Mouse (Mus musculus) heart, embryonic 14.5 days (tissue): ENCODE measurements around the gene Nisch. TPM values are rescaled to one million over a fixed set of nuclear protein-coding genes. Genes with fewer than 3 reads are reported as not detected.

ENCODE experiments used
- ATAC-seq: fragments of 200-750 bp; cut with Nextera tagmentation; 2 replicates; pipeline ENCODE4 v1.8.0; 2017; ENCODE audit warnings: low read depth, moderate TSS enrichment; ENCODE audit not compliant: insufficient number of reproducible peaks, insufficient read depth, low FRiP score
- H3K27ac ChIP-seq, 2 experiments: fragments of 200-500 bp in 1 of 2; fragments of 300-500 bp in 1 of 2; sonication (generic) in 1 of 2; replicated peaks in 1 of 2; 2 replicates each; pipeline ENCODE4 v1.5.1; 2012 to 2014; ENCODE audit warnings: low read depth in 2 of 2, low read length in 2 of 2, control low read depth in 1 of 2, mild to moderate bottlenecking in 1 of 2, mixed read lengths in 1 of 2; ENCODE audit not compliant: control insufficient read depth in 1 of 2, insufficient read depth in 1 of 2
- H3K27me3 ChIP-seq: fragments of 300-500 bp; sonication (generic); 2 replicates; pipeline ENCODE4 v1.6.1; 2014; ENCODE audit warnings: mild to moderate bottlenecking, low read length, control low read depth; ENCODE audit not compliant: control insufficient read depth, insufficient read depth
- H3K36me3 ChIP-seq: fragments of 300-500 bp; sonication (generic); 2 replicates; pipeline ENCODE4 v1.6.1; 2014; ENCODE audit warnings: mild to moderate bottlenecking, control low read depth, low read length, mixed read lengths; ENCODE audit not compliant: control insufficient read depth, insufficient read depth
- H3K4me1 ChIP-seq, 2 experiments: fragments of 200-500 bp in 1 of 2; fragments of 300-500 bp in 1 of 2; sonication (generic) in 1 of 2; 2 replicates each; pipeline ENCODE4 v1.6.1; 2012 to 2014; ENCODE audit warnings: low read length in 2 of 2, control low read depth in 1 of 2, mixed read lengths in 1 of 2; ENCODE audit not compliant: control insufficient read depth in 2 of 2, insufficient read depth in 2 of 2
- H3K4me2 ChIP-seq: fragments of 300-500 bp; sonication (generic); 2 replicates; pipeline ENCODE4 v1.6.1; 2014; ENCODE audit warnings: mild to moderate bottlenecking, low read length
- H3K4me3 ChIP-seq, 2 experiments: fragments of 200-500 bp in 1 of 2; fragments of 300-500 bp in 1 of 2; sonication (generic) in 1 of 2; 2 replicates each; pipeline ENCODE4 v1.5.1; 2012 to 2014; ENCODE audit warnings: low read length in 2 of 2, mild to moderate bottlenecking in 2 of 2, control low read depth in 1 of 2, low read depth in 1 of 2, moderate library complexity in 1 of 2; ENCODE audit not compliant: control insufficient read depth in 1 of 2, insufficient read depth in 1 of 2
- H3K9ac ChIP-seq: fragments of 300-500 bp; sonication (generic); 2 replicates; pipeline ENCODE4 v1.6.1; 2014; ENCODE audit warnings: mild to moderate bottlenecking, low read length
- H3K9me3 ChIP-seq: fragments of 300-500 bp; sonication (generic); 2 replicates; pipeline ENCODE4 v1.6.1; 2016; ENCODE audit warnings: low read length, control low read depth; ENCODE audit not compliant: control insufficient read depth
- WGBS: fragments of 180-500 bp; shearing (Covaris S2); extraction: QIAGEN DNeasy Blood & Tissue Kit; methylation state at CpG from one replicate; pipeline ENCODE4 v1.1.7; 2014; 5-methylcytosine and 5-hydroxymethylcytosine counted together
- polyA plus RNA-seq: library from polyadenylated mRNA; unstranded; fragments of >200 nt; fragmentation: Nextera tagmentation; extraction: Ambion mirVana; gene quantifications from 2 replicates; pipeline ENCODE4 v1.2.1, GENCODE M21; 2014

The Nisch gene
- polyA plus RNA-seq, 1 experiment from 2014 or later: 308 TPM

DNA sequence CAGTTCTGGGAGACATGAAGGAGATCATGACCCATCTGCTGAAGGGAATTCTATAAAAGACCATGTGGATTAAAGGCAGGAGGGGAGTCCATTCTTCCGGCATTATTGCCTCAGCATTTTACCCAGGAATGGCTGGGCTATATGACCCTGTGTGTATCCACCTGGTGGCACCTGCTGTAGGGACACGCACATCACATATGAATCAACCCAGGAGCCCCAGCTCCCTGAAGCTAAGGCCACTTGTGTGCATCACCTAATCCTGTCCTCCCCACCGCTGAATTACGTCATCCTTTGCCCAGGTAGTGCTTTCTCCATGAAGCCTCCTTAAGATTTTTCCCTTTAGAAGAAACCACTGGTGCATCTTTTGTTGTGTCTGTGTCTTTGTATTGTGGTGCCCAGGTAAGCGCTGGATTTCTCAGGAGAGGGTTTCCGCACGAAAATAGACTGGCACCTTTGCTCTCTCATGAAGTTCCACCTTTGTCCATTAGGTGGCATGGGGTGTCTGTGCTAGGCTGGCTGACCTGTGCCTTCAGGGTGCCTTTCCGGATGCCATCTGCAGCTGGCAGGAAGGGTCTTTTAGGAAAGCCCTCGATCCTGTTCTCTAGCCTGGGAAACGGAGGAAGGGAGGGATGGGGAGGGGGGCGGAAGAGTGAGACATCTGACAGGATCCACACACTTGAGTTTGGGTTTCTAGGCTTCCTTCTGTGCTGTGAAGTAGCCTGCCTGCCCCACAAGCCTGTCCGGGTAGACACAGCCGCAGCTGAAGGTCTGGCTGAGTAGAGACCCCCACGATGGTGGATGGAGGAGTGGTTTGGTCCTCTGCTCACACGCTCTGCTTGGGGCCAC is 1.4 kb downstream of the Nisch start:
- ATAC-seq: 0 out of 2 replicates have a peak, but pooled peaks have one; percentile 2
- Histone ChIP-seq H3K9ac (peak overlapping the region; percentile 35; the same call in 1 of the 2 replicates), H3K27ac (no peak overlapping the region; a peak in 1 of 4 replicates), H3K4me2 (0 out of 2 replicates have a peak overlapping the region, but pooled peaks have one; percentile 14), H3K4me1 (peaks cover 36 to 44% of the 10 kb centered on the region in 2 experiments), H3K4me3 (no peak overlapping the region), H3K36me3 (peaks cover 26% of the 10 kb centered on the region), H3K27me3 (no peaks in the 10 kb centered on the region), H3K9me3 (no peaks in the 10 kb centered on the region)
- WGBS: 22% methylated on average over 15 of the region's 15 CpGs

DNA sequence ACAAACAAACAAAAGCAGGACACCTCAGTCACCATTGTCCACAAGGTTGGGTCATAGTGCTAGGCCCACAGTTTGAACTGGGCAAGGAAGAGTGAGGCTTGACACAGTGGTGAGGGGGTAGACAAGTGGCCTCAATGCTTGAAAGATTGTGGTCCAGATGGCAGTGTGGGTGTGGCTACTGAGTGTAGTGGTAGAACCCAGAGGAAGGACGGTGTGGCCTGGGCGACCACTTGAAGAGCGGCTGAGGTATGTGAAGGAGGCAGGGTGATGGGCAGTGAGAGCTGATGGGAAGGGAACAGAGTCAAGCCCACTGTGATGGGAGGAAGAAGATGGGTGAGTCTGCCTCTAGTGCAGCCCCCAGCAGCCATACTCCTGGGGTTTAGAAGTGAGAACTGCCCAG is 2.1 kb downstream of the Nisch start:
- H3K4me1 ChIP-seq: peaks cover 36 to 44% of the 10 kb centered on the region in 2 experiments
- no peak overlapping the region for H3K4me2 ChIP-seq
- no peak overlapping the region for H3K4me3 ChIP-seq
- WGBS: 26% methylated on average over 3 of the region's 3 CpGs
- H3K36me3 ChIP-seq: peaks cover 33% of the 10 kb centered on the region
- peak overlapping the region in 1 of 2 experiments; percentile 16; a peak in 2 of 4 replicates for H3K27ac ChIP-seq
- no peaks in the 10 kb centered on the region for H3K27me3 ChIP-seq
- no peak overlapping the region for H3K9ac ChIP-seq
- ATAC-seq: no peak; the same call in 1 of the 2 replicates
- H3K9me3 ChIP-seq: no peaks in the 10 kb centered on the region

DNA sequence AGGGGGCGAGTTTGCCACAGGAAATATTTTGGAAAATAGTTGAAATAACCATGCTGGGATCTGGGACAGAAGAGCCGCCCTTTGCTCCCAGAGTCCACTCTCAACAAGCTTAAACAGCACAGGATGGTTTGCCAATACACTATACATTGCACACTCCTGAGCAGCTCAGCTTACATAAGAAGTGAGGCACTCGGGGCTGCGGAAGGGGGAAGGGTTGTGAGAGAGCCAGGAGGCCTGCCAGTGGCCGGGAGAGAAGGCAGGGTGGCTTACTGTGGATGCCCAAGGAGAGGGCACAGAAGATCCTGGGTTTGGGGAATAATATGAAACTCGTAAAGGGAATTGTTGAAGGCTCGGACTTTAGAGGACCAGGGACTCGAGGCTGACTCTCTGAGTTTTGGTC is 2.9 kb downstream of the Nisch start:
- Histone ChIP-seq H3K27me3 (no peaks in the 10 kb centered on the region), H3K9me3 (no peaks in the 10 kb centered on the region), H3K36me3 (peaks cover 34% of the 10 kb centered on the region), H3K4me1 (peaks cover 36 to 44% of the 10 kb centered on the region in 2 experiments), H3K9ac (peak overlapping the region; percentile 18; the same call in 1 of the 2 replicates), H3K4me2 (no peak overlapping the region), H3K27ac (peak overlapping the region; percentile 59 to 84), H3K4me3 (no peak overlapping the region)
- ATAC-seq: no peak
- 42% methylated on average over 8 of the region's 8 CpGs for WGBS

DNA sequence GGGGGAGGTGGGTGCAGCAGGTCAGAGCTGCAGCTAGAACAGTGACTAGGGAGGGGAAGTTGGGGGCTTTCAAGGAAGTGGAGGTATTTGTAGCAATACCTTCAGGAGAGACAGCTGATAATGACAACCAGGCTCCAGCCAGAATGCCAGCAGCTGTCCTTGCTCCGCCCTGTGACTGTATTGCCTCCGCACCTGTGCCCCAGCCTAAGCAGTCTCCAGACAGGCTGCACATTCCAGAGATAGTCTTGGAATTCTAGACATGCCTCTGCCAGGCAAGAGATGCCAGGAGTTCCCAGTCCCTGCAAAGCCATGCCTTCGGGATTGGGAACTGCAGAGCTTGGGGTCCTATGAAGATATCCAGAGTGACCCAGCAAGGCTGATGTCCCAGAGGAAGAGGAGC is 4.2 kb downstream of the Nisch start:
- H3K4me3 ChIP-seq: no peak overlapping the region
- peak overlapping the region; percentile 93; the same call in 1 of the 2 replicates for H3K4me2 ChIP-seq
- no peaks in the 10 kb centered on the region for H3K9me3 ChIP-seq
- peak overlapping the region; percentile 59 to 84 for H3K27ac ChIP-seq
- no peaks in the 10 kb centered on the region for H3K27me3 ChIP-seq
- peaks cover 34% of the 10 kb centered on the region for H3K36me3 ChIP-seq
- ATAC-seq: no peak
- WGBS: 26% methylated on average over 3 of the region's 3 CpGs
- peaks cover 32 to 43% of the 10 kb centered on the region in 2 experiments for H3K4me1 ChIP-seq
- H3K9ac ChIP-seq: peak overlapping the region; percentile 95

DNA sequence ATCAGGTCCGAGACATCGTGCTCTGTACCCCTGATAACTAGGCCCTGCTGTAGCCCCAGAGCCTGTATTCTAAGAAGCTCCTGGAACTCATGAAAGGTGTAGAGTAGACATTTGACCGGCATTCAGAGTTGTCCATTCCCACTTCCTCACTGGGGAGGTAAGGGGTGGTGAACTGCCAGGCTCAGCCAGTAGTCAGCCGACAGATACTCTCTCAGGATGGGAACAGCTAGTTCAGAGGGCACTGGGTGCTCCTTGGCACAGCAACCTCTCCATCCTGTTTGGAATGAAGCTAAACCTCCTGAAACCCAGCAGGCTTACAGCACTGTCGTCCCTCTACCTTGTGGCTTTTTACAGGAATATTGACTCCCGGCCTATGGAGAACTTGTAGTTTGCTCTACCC is 4.9 kb downstream of the Nisch start:
- Histone ChIP-seq H3K27ac (peak overlapping the region; percentile 59 to 84), H3K9me3 (no peaks in the 10 kb centered on the region), H3K4me2 (peak overlapping the region; percentile 93), H3K9ac (peak overlapping the region; percentile 95), H3K27me3 (no peaks in the 10 kb centered on the region), H3K4me1 (peaks cover 36 to 49% of the 10 kb centered on the region in 2 experiments), H3K36me3 (peaks cover 34% of the 10 kb centered on the region), H3K4me3 (peak overlapping the region; percentile 16 to 91; a peak in 3 of 4 replicates)
- 62% methylated on average over 6 of the region's 6 CpGs for WGBS
- ATAC-seq: no peak

DNA sequence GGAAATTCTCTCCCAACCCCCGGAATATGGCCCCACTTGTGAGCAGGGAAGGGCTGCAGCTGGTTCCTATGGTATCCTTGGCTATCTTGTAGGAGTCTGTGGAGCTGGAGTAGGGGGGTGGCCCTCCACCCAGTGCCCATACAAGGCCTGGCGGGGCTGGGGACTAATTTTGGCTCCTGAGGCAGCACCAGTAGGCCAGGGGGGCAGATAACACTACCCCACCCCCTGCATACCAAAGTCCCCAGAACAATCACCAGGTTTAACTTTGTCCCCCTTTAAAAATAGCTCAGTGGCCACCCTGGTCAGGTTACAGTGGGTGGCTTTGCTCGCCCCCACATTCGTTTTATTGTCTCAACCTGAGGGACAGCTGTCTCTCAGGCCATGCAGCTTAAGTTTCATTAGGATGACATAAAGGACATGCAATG is 7.6 kb downstream of the Nisch start:
- Histone ChIP-seq H3K4me1 (peaks cover 34 to 51% of the 10 kb centered on the region in 2 experiments), H3K4me2 (peak overlapping the region; percentile 93)
- 31% methylated on average over 4 of the region's 4 CpGs for WGBS

DNA sequence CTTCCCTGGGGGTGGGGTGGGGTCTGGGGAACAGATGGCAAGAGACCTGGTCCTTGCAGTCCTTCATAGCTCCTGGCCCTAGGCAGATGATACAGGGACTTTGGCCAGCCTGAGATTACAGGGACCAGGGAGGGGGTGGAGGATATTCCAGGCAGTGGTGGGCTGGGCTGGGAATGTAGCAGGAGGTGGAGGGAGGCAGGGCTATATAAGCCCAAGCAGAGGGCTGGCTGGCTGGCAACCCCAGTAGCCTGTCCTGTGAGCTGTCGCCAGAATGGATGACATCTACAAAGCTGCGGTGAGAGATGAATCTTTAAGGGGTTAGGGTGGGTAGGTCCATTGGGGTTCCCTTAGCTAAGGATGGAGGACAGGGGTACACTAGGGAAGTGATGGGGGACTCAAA is 8.7 kb downstream of the Nisch start, which contains the start of gene Tnnc1:
Gene Tnnc1, plus strand, starts transcription at position 229 of the 400 bp plus-strand sequence.
- H3K4me2 ChIP-seq: peak within 1 kb of the TSS; percentile 93
- H3K36me3 ChIP-seq: peaks cover 51% of the 10 kb centered on the region
- H3K27ac ChIP-seq: peak within 1 kb of the TSS; percentile 99
- 46% methylated on average over 2 of the region's 2 CpGs for WGBS
- H3K4me1 ChIP-seq: peaks cover 27 to 49% of the 10 kb centered on the region in 2 experiments
- ATAC-seq: peak; percentile 35
- H3K27me3 ChIP-seq: no peaks in the 10 kb centered on the region
- H3K9me3 ChIP-seq: no peaks in the 10 kb centered on the region
- H3K9ac ChIP-seq: peak within 1 kb of the TSS; percentile 89
- peak within 1 kb of the TSS; percentile 83 to 91 for H3K4me3 ChIP-seq

More for the DNA sequence above, 7.6 kb downstream of the Nisch start:
- Histone ChIP-seq H3K36me3 (peaks cover 40% of the 10 kb centered on the region), H3K9ac (peak overlapping the region; percentile 95), H3K27ac (peak overlapping the region; percentile 99), H3K27me3 (no peaks in the 10 kb centered on the region), H3K4me3 (peak overlapping the region; percentile 83 to 91), H3K9me3 (no peaks in the 10 kb centered on the region)
- ATAC-seq: peak; percentile 80
